Mouse (Mus musculus) spleen, adult 12 weeks (tissue): ENCODE measurements around the gene Coa7.
A peak's percentile ranks its signal among the peaks of the same experiment; 100 is the strongest.

Experiments
- DNase-seq: peaks from one replicate; pipeline ENCODE4 v3.0.0; 2022; ENCODE audit warnings: low spot score

Coa7 gene

DNA sequence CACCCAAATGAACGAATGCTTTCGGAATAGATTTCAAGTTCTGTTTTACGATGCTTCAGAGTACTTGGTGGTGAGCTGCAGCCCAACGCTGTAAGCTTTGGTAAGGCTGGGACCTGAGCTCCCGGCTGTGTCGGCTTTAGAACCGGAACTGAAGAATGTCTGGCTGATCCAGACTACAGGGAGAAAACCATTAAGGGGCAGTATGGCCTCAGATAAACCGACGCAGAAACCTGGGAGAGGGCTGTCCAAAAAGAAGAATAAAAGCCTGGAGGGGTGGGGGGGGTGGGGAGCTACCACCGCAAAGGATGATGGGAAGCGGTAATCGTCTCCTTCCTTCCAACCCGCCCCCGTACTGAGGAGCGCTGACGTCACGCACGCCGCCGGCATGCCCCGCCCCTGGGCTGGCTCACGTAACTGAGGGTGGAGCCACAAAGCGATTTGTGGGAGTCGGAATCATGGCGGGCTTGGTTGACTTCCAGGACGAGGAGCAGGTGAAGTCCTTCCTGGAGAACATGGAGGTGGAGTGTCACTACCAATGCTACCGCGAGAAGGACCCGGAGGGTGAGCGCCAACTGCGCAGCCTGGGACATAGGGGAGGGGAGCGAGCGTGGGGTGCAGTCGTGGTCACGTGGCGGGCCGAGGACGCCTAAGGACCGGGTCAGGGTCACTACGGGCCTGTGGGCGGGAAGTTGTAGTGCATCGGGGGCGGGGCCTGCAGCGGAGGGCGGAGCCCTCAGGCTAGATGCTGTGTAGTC is at the start of gene Coa7:
Coa7 (plus strand) TSS at position 411 of the 755 bp plus-strand sequence.
- DNase-seq = peak; percentile 98

DNA sequence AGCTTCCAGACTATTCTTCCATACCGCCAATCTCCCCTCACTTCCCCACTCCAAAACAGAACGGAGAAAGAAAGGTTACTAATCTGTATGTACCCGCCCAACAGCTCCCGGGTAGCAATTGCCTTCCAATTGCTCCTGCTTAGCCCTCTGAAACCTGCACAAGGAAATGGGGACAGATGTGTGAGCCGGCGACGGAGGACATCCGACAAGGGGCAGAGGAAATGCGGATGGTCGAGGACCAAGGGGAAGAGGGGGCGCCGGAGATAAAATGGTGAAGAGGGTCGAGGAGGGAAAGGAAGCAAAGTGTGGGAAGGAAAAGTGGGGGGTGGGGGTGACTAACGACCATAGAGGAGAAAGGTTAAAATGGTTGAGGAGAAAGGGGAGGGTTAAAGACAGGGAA is 27.7 kb upstream of the Coa7 start:
- DNase-seq = no peak

DNA sequence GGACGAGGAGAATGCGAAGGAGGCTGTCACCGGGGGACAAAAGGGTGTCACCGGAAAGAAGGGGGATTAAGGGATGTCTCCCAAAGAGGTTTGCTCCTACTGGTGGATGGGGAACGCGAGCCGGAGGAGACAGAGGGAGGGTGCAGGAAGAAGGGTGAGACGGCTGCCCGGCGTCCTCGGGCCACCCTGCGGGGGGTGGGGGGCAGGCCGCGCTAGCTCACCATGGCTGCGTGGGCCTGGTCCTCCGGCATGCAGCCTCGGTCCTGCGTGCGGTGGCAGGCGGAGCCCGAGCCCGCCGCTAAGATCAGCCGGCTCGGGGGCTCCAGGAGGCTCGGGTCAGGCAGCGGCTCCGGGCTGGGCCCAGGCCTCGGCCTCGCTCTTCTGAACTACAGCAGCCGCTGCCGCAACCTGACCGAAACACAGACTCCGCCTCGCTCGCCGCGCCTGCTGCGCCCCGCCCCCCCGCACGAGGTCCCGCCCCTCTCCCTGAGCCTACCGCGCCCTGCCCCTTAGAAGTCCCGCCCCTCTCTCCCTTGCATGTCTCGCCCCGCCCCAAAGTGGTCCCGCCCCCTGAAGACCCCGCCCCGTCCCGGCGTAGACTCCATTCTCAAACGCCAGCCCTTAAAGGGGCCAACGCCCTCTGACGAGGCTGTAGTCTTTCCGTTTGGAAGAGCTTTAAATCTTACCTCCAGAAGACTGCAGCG is 27.1 kb upstream of the Coa7 start, which contains the start of gene Zyg11b:
Zyg11b (minus strand) TSS at position 427 of the 704 bp plus-strand sequence.
- DNase-seq = peak; percentile 77

- DNase-seq = no peak
Measured at GRCm38 (mm10) chr4:108302296-108302890, 25.5 kb upstream of the Coa7 start.

- DNase-seq = peak; percentile 45
Measured at GRCm38 (mm10) chr4:108310706-108311105, 17.2 kb upstream of the Coa7 start.

DNA sequence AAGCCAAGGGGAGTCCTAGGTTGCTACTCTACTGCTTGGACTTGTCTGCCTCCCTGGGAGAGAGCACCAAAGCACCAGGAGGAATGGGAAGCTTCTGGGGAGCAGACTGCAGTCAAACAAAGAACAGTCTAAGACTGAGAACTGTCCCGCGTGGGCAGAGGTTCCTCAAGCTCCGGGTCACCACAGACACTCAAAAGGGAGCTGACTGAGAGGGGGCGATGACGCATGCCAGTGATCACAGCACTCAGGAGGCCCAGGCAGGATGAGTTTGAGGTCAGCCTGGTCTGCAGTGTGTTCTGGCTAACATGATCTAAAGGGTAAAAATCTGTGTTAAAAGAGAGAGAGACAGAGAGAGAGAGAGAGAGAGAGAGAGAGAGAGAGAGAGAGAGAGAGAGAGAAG is 13.9 kb upstream of the Coa7 start:
- DNase-seq = no peak

GRCm38 (mm10) chr4:108317656-108318605 is 10.0 kb upstream of the Coa7 start:
- DNase-seq = no peak

- DNase-seq = peak; percentile 32
Measured at GRCm38 (mm10) chr4:108318649-108319615, 9.0 kb upstream of the Coa7 start.

- no peak for DNase-seq
Measured at GRCm38 (mm10) chr4:108319747-108320146, 8.2 kb upstream of the Coa7 start.

GRCm38 (mm10) chr4:108320627-108321380 is 7.1 kb upstream of the Coa7 start:
- DNase-seq = no peak

DNA sequence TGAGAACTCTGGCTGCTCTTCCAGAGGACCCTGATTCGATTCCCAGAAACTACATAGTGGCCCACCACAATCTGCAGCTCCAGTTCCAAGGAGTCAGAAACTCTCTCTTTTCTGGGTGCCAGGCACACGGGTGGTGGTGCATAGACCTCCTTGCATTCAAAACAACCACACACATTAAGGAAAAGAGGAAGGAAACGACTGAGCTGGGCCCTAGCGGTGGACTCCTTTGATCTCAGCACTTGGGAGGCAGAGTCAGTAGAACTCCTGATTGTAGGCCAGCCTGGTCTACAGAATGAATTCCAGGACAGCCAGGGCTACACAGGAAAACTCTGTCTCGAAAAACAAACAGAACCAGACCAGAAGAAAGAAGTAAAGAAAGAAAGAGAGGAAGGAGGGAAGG is 4.4 kb upstream of the Coa7 start:
- no peak for DNase-seq

- no peak for DNase-seq
Measured at GRCm38 (mm10) chr4:108327071-108327579, 815 bp upstream of the Coa7 start.

- no peak for DNase-seq
Measured at GRCm38 (mm10) chr4:108329840-108330239, 1.9 kb downstream of the Coa7 start.

DNA sequence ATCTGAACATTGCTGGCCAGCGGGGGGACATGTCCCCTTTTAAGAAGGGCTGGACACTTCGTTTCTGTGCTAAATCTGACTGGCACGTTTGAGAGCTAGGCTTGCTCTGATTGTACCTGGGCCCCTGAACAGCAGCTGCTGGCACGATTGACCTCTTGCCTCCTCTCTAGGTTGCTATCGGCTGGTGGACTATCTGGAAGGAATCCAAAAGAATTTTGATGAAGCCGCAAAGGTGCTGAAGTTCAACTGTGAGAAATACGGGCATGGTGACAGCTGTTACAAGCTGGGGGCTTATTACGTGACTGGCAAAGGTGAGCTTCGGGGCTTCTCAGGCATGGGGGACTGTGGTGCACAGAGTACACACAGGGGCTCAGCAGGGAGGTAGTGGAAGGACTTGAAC is 4.1 kb downstream of the Coa7 start:
- no peak for DNase-seq

DNA sequence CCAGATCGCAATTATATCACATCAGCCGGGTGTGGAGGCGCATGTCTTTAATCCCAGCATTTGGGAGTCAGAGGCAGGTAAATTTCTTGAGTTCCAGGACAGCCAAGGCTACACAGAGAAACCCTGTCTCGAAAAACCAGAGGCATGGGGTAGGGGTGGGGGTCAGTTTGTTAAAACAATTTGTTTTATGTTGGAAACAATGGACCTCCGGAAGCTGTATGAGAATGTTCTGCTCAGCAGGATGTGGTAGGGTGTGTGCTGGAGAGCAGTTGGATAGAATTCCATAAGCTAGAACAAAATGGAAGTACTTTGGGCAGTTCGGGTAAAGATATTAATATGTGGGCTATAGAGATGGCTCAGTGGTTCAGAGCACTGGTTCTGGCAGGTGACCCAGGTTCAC is 7.5 kb downstream of the Coa7 start:
- DNase-seq = no peak

- no peak for DNase-seq
Measured at GRCm38 (mm10) chr4:108336765-108337164, 8.8 kb downstream of the Coa7 start.

GRCm38 (mm10) chr4:108337817-108338216 is 9.9 kb downstream of the Coa7 start:
- DNase-seq = no peak

- DNase-seq = no peak
Measured at GRCm38 (mm10) chr4:108338321-108338733, 10.4 kb downstream of the Coa7 start.

GRCm38 (mm10) chr4:108338811-108339210 is 10.9 kb downstream of the Coa7 start:
- no peak for DNase-seq

DNA sequence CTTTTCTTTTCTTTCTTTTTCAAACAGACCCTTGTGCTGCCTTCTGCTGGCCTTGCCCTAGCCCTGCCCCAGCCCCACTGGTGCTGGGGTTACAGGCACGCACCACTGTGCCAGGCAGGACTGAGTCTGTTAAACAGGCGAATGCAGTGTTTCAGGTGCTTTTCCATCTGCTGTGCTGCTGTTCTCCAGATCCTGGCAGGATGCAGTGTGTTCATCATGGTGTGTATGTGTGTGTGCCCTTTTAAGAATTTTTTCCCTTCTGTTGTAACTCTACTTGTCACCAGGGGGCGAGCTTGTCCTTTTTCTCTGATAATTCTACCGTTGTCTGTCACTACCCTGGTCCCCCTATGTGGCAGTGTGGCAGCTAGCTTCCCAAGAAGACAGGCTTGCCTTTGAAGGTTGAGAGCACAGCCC is 11.3 kb downstream of the Coa7 start:
- DNase-seq = peak; percentile 19
